Mouse (Mus musculus) intestine, embryonic 16.5 days (tissue): ENCODE measurements at regions not wholly inside any gene's neighbourhood (a gene's known extent, or its start where the extent isn't known, plus 50 kb on each side); places are given as distances from the start of the nearest gene placed in this dataset.

Source experiments
- ATAC-seq: fragments of 200-750 bp; cut with Nextera tagmentation; 2 replicates; pipeline ENCODE4 v1.8.0; 2017; ENCODE audit warnings: moderate TSS enrichment, moderate library complexity
- H3K27ac ChIP-seq: fragments of 300-500 bp; sonication (generic); 2 replicates; pipeline ENCODE4 v1.5.1; 2014; ENCODE audit warnings: mild to moderate bottlenecking, low read length
- H3K27me3 ChIP-seq: fragments of 300-500 bp; sonication (generic); replicated peaks from 2 replicates; pipeline ENCODE4 v1.6.1; 2014; ENCODE audit warnings: low read length, control low read depth, mixed read lengths; ENCODE audit not compliant: control insufficient read depth, insufficient read depth
- H3K36me3 ChIP-seq: fragments of 300-500 bp; sonication (generic); 2 replicates; pipeline ENCODE4 v1.6.1; 2014; ENCODE audit warnings: low read length, control low read depth; ENCODE audit not compliant: control insufficient read depth, insufficient read depth
- H3K4me1 ChIP-seq: fragments of 300-500 bp; sonication (generic); 2 replicates; pipeline ENCODE4 v1.6.1; 2014; ENCODE audit warnings: low read length, control low read depth, mixed read lengths; ENCODE audit not compliant: control insufficient read depth, insufficient read depth
- H3K4me2 ChIP-seq: fragments of 300-500 bp; sonication (generic); 2 replicates; pipeline ENCODE4 v1.6.1; 2014; ENCODE audit warnings: low read depth, low read length, control low read depth
- H3K4me3 ChIP-seq: fragments of 300-500 bp; sonication (generic); 2 replicates; pipeline ENCODE4 v1.5.1; 2014; ENCODE audit warnings: mild to moderate bottlenecking, low read length
- H3K9ac ChIP-seq: fragments of 300-500 bp; sonication (generic); 2 replicates; pipeline ENCODE4 v1.6.1; 2014; ENCODE audit warnings: low read depth, low read length
- H3K9me3 ChIP-seq: fragments of 300-500 bp; sonication (generic); 2 replicates; pipeline ENCODE4 v1.6.1; 2016; ENCODE audit warnings: low read length, control low read depth; ENCODE audit not compliant: control insufficient read depth
- WGBS: fragments of 180-500 bp; shearing (Covaris S2); extraction: QIAGEN DNeasy Blood & Tissue Kit; methylation state at CpG from one replicate; pipeline ENCODE4 v1.1.7; 2014; 5-methylcytosine and 5-hydroxymethylcytosine counted together

GRCm38 (mm10) chr2:47053689-47054088 lies 1760.2 kb upstream of the Acvr2a start:
- Histone ChIP-seq H3K4me2 (no peak overlapping the region), H3K27me3 (no peaks in the 10 kb centered on the region), H3K27ac (no peak overlapping the region), H3K4me3 (no peak overlapping the region), H3K9ac (no peak overlapping the region), H3K36me3 (no peaks in the 10 kb centered on the region), H3K9me3 (no peaks in the 10 kb centered on the region), H3K4me1 (no peaks in the 10 kb centered on the region)
- no peak for ATAC-seq
- WGBS, result 89% methylated on average over 3 of the region's 3 CpGs

- no peaks in the 10 kb centered on the region for H3K9me3 ChIP-seq
- H3K4me2 ChIP-seq, result no peak overlapping the region
- no peaks in the 10 kb centered on the region for H3K4me1 ChIP-seq
- H3K9ac ChIP-seq, result no peak overlapping the region
- ATAC-seq, result no peak
- no peak overlapping the region for H3K27ac ChIP-seq
- H3K27me3 ChIP-seq, result no peaks in the 10 kb centered on the region
- H3K4me3 ChIP-seq, result no peak overlapping the region
- H3K36me3 ChIP-seq, result no peaks in the 10 kb centered on the region
Measured at GRCm38 (mm10) chr2:47074191-47074590, 1739.7 kb upstream of the Acvr2a start.

GRCm38 (mm10) chr2:47075225-47075624 lies 1738.7 kb upstream of the Acvr2a start:
- WGBS, result 80% methylated on average over 3 of the region's 3 CpGs
- no peak for ATAC-seq
- no peaks in the 10 kb centered on the region for H3K27me3 ChIP-seq
- no peak overlapping the region for H3K4me3 ChIP-seq
- H3K9me3 ChIP-seq, result no peaks in the 10 kb centered on the region
- no peaks in the 10 kb centered on the region for H3K36me3 ChIP-seq
- no peak overlapping the region for H3K9ac ChIP-seq
- no peak overlapping the region for H3K4me2 ChIP-seq
- no peaks in the 10 kb centered on the region for H3K4me1 ChIP-seq
- H3K27ac ChIP-seq, result no peak overlapping the region

- Histone ChIP-seq H3K27me3 (no peaks in the 10 kb centered on the region), H3K27ac (no peak overlapping the region), H3K36me3 (no peaks in the 10 kb centered on the region), H3K9me3 (no peaks in the 10 kb centered on the region), H3K4me3 (no peak overlapping the region), H3K4me1 (no peaks in the 10 kb centered on the region), H3K4me2 (no peak overlapping the region), H3K9ac (no peak overlapping the region)
- 31% methylated on average over 4 of the region's 4 CpGs for WGBS
- ATAC-seq, result peak; percentile 63; the same call in 1 of the 2 replicates
Measured at GRCm38 (mm10) chr2:47088635-47089034, 1725.3 kb upstream of the Acvr2a start.

GRCm38 (mm10) chr2:47095993-47096392 lies 1717.9 kb upstream of the Acvr2a start:
- no peak overlapping the region for H3K4me2 ChIP-seq
- no peaks in the 10 kb centered on the region for H3K4me1 ChIP-seq
- WGBS, result 56% methylated on average over 3 of the region's 3 CpGs
- no peaks in the 10 kb centered on the region for H3K9me3 ChIP-seq
- H3K27ac ChIP-seq, result no peak overlapping the region
- no peak overlapping the region for H3K4me3 ChIP-seq
- no peak for ATAC-seq
- no peaks in the 10 kb centered on the region for H3K27me3 ChIP-seq
- no peak overlapping the region for H3K9ac ChIP-seq
- no peaks in the 10 kb centered on the region for H3K36me3 ChIP-seq

- H3K9ac ChIP-seq, result no peak overlapping the region
- 29% methylated on average over 1 of the region's 1 CpGs for WGBS
- no peaks in the 10 kb centered on the region for H3K9me3 ChIP-seq
- H3K27me3 ChIP-seq, result no peaks in the 10 kb centered on the region
- no peaks in the 10 kb centered on the region for H3K36me3 ChIP-seq
- H3K4me2 ChIP-seq, result no peak overlapping the region
- no peaks in the 10 kb centered on the region for H3K4me1 ChIP-seq
- H3K4me3 ChIP-seq, result no peak overlapping the region
- no peak overlapping the region for H3K27ac ChIP-seq
- ATAC-seq, result no peak
Measured at GRCm38 (mm10) chr2:47139435-47139834, 1674.5 kb upstream of the Acvr2a start.

- no peak overlapping the region for H3K9ac ChIP-seq
- no peak overlapping the region for H3K4me2 ChIP-seq
- 80% methylated on average over 2 of the region's 2 CpGs for WGBS
- no peaks in the 10 kb centered on the region for H3K36me3 ChIP-seq
- H3K27ac ChIP-seq, result no peak overlapping the region
- no peaks in the 10 kb centered on the region for H3K9me3 ChIP-seq
- H3K27me3 ChIP-seq, result no peaks in the 10 kb centered on the region
- no peaks in the 10 kb centered on the region for H3K4me1 ChIP-seq
- ATAC-seq, result no peak
- H3K4me3 ChIP-seq, result no peak overlapping the region
Measured at GRCm38 (mm10) chr2:47184067-47184802, 1629.7 kb upstream of the Acvr2a start.
